Mouse (Mus musculus): ENCODE data around the gene Ggact. TPM values are rescaled to one million over a fixed set of nuclear protein-coding genes. Genes with fewer than 3 reads are reported as not detected.

Gene Ggact
- polyA plus RNA-seq, 1 experiment from 2014 or later = 5.1 TPM

DNA sequence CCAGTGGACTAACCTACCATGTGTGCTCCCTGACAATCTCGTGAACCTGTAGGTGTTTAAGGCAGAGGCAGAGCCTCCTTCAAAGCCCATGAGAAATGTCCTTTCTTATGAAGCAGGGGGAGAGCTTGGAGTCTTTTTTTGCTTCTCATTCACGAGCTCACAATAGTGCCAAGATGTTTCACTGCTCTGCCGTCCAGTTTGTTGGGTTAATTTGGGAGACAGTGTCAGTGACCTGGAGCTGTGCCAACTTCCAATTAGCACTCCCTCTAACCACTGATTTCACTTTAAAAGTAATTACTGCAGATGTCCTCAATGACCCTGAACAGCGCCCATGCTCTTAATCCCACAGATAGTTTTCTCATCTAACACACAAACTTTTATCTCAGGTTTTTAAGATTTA is 50.9 kb downstream of the Ggact start:
- Histone ChIP-seq H3K4me2 (no peak overlapping the region), H3K27ac (no peak overlapping the region), H3K36me3 (no peaks in the 10 kb centered on the region), H3K27me3 (no peaks in the 10 kb centered on the region), H3K9ac (no peak overlapping the region), H3K4me1 (no peaks in the 10 kb centered on the region), H3K4me3 (no peak overlapping the region), H3K9me3 (no peaks in the 10 kb centered on the region)
- 43% methylated on average over 4 of the region's 4 CpGs for WGBS
- no peak for ATAC-seq (ENCODE audit: insufficient number of reproducible peaks, low FRiP score, low TSS enrichment, low read depth)

- no peak for ATAC-seq (ENCODE audit: insufficient number of reproducible peaks, low FRiP score, low TSS enrichment, low read depth)
Measured at GRCm38 (mm10) chr14:122859792-122860191, 53.8 kb downstream of the Ggact start.

DNA sequence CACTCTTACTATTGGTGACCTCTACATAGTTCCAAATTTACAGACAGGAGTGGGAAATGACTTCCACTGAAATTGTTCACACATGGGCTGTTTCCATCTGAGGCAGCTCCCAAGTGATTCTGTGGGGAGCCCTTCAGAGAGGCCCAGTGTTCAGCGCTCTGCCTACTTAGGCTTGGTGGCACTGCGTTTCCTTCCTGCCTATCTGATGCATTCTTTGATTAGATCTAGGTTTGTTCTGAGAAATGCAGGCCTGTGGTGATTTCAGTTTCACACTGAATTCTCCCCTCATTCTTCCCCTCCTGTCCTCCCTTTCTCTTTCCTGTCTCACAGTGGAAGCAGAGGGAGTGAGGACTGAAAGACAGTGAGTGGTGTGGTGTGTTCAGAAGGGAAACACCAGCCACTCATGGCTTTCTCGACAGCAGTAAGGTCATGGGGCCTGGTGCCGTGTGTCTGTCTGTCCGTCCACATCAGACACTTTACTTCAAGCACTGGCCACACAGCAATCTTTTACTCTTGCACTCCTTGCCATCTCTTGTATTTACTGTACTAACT is 61.0 kb downstream of the Ggact start:
- Histone ChIP-seq H3K36me3 (no peaks in the 10 kb centered on the region), H3K4me2 (no peak overlapping the region), H3K4me1 (no peaks in the 10 kb centered on the region), H3K9me3 (no peaks in the 10 kb centered on the region), H3K4me3 (no peak overlapping the region), H3K27ac (no peak overlapping the region), H3K9ac (no peak overlapping the region), H3K27me3 (no peaks in the 10 kb centered on the region)
- ATAC-seq (ENCODE audit: insufficient number of reproducible peaks, low FRiP score, low TSS enrichment, low read depth) = no peak
- 78% methylated on average over 5 of the region's 5 CpGs for WGBS

More at GRCm38 (mm10) chr14:122859792-122860191, 53.8 kb downstream of the Ggact start:
- 58% methylated on average over 1 of the region's 1 CpGs for WGBS
- H3K9ac ChIP-seq = no peak overlapping the region
- no peaks in the 10 kb centered on the region for H3K9me3 ChIP-seq
- no peak overlapping the region for H3K4me3 ChIP-seq
- H3K27me3 ChIP-seq = no peaks in the 10 kb centered on the region
- H3K4me2 ChIP-seq = no peak overlapping the region
- no peak overlapping the region for H3K27ac ChIP-seq
- no peaks in the 10 kb centered on the region for H3K4me1 ChIP-seq
- H3K36me3 ChIP-seq = no peaks in the 10 kb centered on the region

- Histone ChIP-seq H3K27me3 (no peaks in the 10 kb centered on the region), H3K4me1 (no peaks in the 10 kb centered on the region), H3K4me3 (no peak overlapping the region), H3K9ac (no peak overlapping the region), H3K36me3 (no peaks in the 10 kb centered on the region), H3K4me2 (no peak overlapping the region), H3K9me3 (no peaks in the 10 kb centered on the region), H3K27ac (no peak overlapping the region)
- WGBS = 52% methylated on average over 2 of the region's 2 CpGs
- ATAC-seq (ENCODE audit: insufficient number of reproducible peaks, low FRiP score, low TSS enrichment, low read depth) = no peak
Measured at GRCm38 (mm10) chr14:122837018-122837417, 76.5 kb downstream of the Ggact start.

- H3K9ac ChIP-seq = no peak overlapping the region
- 24% methylated on average over 4 of the region's 4 CpGs for WGBS
- no peaks in the 10 kb centered on the region for H3K27me3 ChIP-seq
- no peaks in the 10 kb centered on the region for H3K9me3 ChIP-seq
- no peaks in the 10 kb centered on the region for H3K4me1 ChIP-seq
- no peak overlapping the region for H3K4me2 ChIP-seq
- H3K36me3 ChIP-seq = no peaks in the 10 kb centered on the region
- no peak for ATAC-seq (ENCODE audit: insufficient number of reproducible peaks, low FRiP score, low TSS enrichment, low read depth)
- H3K27ac ChIP-seq = no peak overlapping the region
- H3K4me3 ChIP-seq = no peak overlapping the region
Measured at GRCm38 (mm10) chr14:122836221-122836620, 77.3 kb downstream of the Ggact start.

DNA sequence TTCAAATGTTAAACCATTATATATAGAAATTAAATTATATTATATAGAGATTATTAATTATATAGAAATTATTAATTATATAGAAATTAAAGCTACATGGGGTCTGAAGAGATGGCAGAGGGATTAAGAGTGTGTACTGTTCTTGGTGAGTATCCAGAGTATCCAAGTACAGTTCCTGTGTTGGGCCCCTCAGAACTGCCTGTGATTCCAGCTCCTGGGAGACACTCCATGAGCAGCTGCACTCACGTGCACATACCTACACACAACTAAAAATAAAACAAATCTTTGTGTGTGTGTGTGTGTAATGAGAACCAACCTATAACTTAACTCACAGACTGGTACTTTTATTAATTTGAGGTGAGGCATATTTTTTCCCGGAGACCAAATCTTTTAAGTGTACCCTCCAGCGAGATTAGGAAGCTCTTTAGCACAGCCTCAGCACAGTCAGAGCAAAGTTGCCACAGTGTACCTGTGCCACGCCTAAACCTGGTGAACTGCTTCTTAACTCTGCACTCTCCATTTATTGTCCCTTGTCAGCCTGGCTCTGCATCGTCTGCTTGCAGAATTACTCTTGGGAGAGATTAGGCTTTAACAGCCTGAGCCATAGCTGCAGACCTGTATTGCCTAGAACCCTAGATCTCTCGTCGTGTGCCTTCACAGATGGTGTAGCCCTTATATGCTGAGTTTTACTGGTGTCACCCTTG is 77.9 kb downstream of the Ggact start:
- H3K27me3 ChIP-seq = no peaks in the 10 kb centered on the region
- 35% methylated on average over 7 of the region's 7 CpGs for WGBS
- no peaks in the 10 kb centered on the region for H3K36me3 ChIP-seq
- H3K4me1 ChIP-seq = no peaks in the 10 kb centered on the region
- no peak for ATAC-seq (ENCODE audit: insufficient number of reproducible peaks, low FRiP score, low TSS enrichment, low read depth)
- H3K9me3 ChIP-seq = no peaks in the 10 kb centered on the region
- no peak overlapping the region for H3K4me3 ChIP-seq
- H3K27ac ChIP-seq = no peak overlapping the region
- no peak overlapping the region for H3K9ac ChIP-seq
- H3K4me2 ChIP-seq = no peak overlapping the region

- Histone ChIP-seq H3K36me3 (no peaks in the 10 kb centered on the region), H3K4me2 (no peak overlapping the region), H3K4me1 (no peaks in the 10 kb centered on the region), H3K27ac (no peak overlapping the region), H3K9me3 (no peaks in the 10 kb centered on the region), H3K9ac (no peak overlapping the region), H3K4me3 (no peak overlapping the region), H3K27me3 (no peaks in the 10 kb centered on the region)
- no peak for ATAC-seq (ENCODE audit: insufficient number of reproducible peaks, low FRiP score, low TSS enrichment, low read depth)
- 81% methylated on average over 1 of the region's 1 CpGs for WGBS
Measured at GRCm38 (mm10) chr14:122834753-122835152, 78.8 kb downstream of the Ggact start.

DNA sequence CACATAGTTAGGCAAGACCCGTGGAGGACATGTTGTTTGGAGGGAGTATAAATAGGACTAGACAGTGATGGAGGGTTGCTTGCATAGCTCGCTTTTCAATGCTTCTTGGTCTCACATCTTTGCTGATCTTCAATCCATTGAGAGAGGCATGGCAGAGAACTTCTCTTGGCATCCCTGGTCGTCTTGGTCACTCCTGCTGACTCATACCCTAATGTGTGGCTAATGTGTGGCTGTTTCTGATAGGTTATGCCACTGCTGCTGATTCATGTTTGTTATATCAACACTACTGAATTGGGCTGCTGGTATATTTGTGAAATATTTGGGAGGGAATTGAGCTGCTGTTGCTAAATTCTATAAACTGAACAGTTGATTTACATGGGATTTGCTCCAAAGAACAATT is 79.9 kb downstream of the Ggact start:
- ATAC-seq (ENCODE audit: insufficient number of reproducible peaks, low FRiP score, low TSS enrichment, low read depth) = no peak
- 92% methylated on average over 3 of the region's 3 CpGs for WGBS
- Histone ChIP-seq H3K9me3 (no peaks in the 10 kb centered on the region), H3K9ac (no peak overlapping the region), H3K4me1 (no peaks in the 10 kb centered on the region), H3K27ac (no peak overlapping the region), H3K36me3 (no peaks in the 10 kb centered on the region), H3K4me2 (no peak overlapping the region), H3K4me3 (no peak overlapping the region), H3K27me3 (no peaks in the 10 kb centered on the region)

GRCm38 (mm10) chr14:122830433-122830832 is 83.1 kb downstream of the Ggact start:
- 81% methylated on average over 1 of the region's 1 CpGs for WGBS
- ATAC-seq (ENCODE audit: insufficient number of reproducible peaks, low FRiP score, low TSS enrichment, low read depth) = no peak

GRCm38 (mm10) chr14:122825464-122825863 is 88.1 kb downstream of the Ggact start:
- Histone ChIP-seq H3K4me3 (no peak overlapping the region), H3K4me1 (no peaks in the 10 kb centered on the region), H3K9me3 (no peaks in the 10 kb centered on the region), H3K4me2 (no peak overlapping the region), H3K9ac (no peak overlapping the region), H3K27me3 (no peaks in the 10 kb centered on the region), H3K27ac (no peak overlapping the region), H3K36me3 (no peaks in the 10 kb centered on the region)
- WGBS = 85% methylated on average over 2 of the region's 2 CpGs
- ATAC-seq (ENCODE audit: insufficient number of reproducible peaks, low FRiP score, low TSS enrichment, low read depth) = no peak

More at GRCm38 (mm10) chr14:122830433-122830832, 83.1 kb downstream of the Ggact start:
- no peaks in the 10 kb centered on the region for H3K27me3 ChIP-seq
- H3K36me3 ChIP-seq = no peaks in the 10 kb centered on the region
- H3K4me1 ChIP-seq = no peaks in the 10 kb centered on the region
- no peak overlapping the region for H3K4me2 ChIP-seq
- no peak overlapping the region for H3K9ac ChIP-seq
- no peak overlapping the region for H3K4me3 ChIP-seq
- H3K9me3 ChIP-seq = no peaks in the 10 kb centered on the region
- no peak overlapping the region for H3K27ac ChIP-seq

GRCm38 (mm10) chr14:122823791-122824190 is 89.8 kb downstream of the Ggact start:
- no peak for ATAC-seq (ENCODE audit: insufficient number of reproducible peaks, low FRiP score, low TSS enrichment, low read depth)
- H3K4me1 ChIP-seq = no peaks in the 10 kb centered on the region
- H3K27ac ChIP-seq = no peak overlapping the region
- H3K4me2 ChIP-seq = no peak overlapping the region
- H3K36me3 ChIP-seq = no peaks in the 10 kb centered on the region
- no peak overlapping the region for H3K4me3 ChIP-seq
- no peaks in the 10 kb centered on the region for H3K27me3 ChIP-seq
- WGBS = 60% methylated on average over 2 of the region's 2 CpGs
- H3K9ac ChIP-seq = no peak overlapping the region
- H3K9me3 ChIP-seq = no peaks in the 10 kb centered on the region

- H3K4me3 ChIP-seq = no peak overlapping the region
- H3K4me2 ChIP-seq = no peak overlapping the region
- no peak overlapping the region for H3K9ac ChIP-seq
- no peaks in the 10 kb centered on the region for H3K36me3 ChIP-seq
- no peak for ATAC-seq (ENCODE audit: insufficient number of reproducible peaks, low FRiP score, low TSS enrichment, low read depth)
- WGBS = 84% methylated on average over 3 of the region's 3 CpGs
- H3K4me1 ChIP-seq = no peaks in the 10 kb centered on the region
- no peaks in the 10 kb centered on the region for H3K9me3 ChIP-seq
- no peaks in the 10 kb centered on the region for H3K27me3 ChIP-seq
- no peak overlapping the region for H3K27ac ChIP-seq
Measured at GRCm38 (mm10) chr14:122821002-122821401, 92.6 kb downstream of the Ggact start.

Measured in limb, embryonic 15.5 days (tissue).